21 mouse cellular contexts compared by ENCODE assay signal in the genomic region with DNA sequence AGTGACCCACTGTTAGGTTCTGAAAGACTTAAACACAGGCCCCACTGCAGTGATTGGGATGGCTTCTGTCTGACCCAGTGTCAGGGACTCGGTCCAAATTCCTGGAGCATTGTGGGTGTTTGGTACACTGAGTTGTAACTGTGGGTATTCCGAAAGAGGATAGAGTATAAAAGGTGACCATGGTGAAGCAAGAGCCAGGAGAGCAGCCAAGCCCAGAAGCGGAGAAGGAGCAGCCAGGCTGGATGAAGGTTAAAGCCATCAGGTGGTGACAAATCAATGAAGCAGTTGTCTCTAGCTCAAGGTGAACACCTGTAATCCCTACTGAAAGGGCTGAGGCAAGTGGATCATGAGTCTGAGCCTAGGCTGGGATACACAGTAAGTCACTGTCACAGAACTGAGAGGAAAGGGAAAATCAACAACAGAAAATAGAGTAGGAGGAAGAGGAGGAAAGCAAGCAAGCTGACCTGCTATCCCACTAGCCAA.
"Had no signal": no experiment of that assay in that cellular context is flagged by ENCODE, and none has a peak within 500 bp of the region (broad histone marks: within the 10 kb centered on the region; RNA-seq: fewer than 3 reads in every experiment).

No protein-coding gene starts in this region.

- H3K9ac ChIP-seq: lung, embryonic 15.5 days; midbrain, embryonic 13.5 days; neural tube, embryonic 13.5 days; neural tube, embryonic 15.5 days had no signal

- H3K36me3 ChIP-seq: lung, embryonic 15.5 days; midbrain, embryonic 13.5 days; neural tube, embryonic 13.5 days; neural tube, embryonic 15.5 days had no signal

- H3K4me2 ChIP-seq: lung, embryonic 15.5 days; midbrain, embryonic 11.5 days; midbrain, embryonic 13.5 days; neural tube, embryonic 13.5 days; neural tube, embryonic 15.5 days had no signal

- DNase-seq: lung, adult 2 months; lung, postnatal 14 days; lung, postnatal 36 days; retina, postnatal 1 day; right cerebral cortex, adult 18-20 months; right cerebral cortex, postnatal 25 days; right cerebral cortex, postnatal 4 days; spleen, adult 18-20 months; thymus, adult 18-20 months; thymus, postnatal 14 days; thymus, postnatal 36 days had no signal

- ATAC-seq: lung, postnatal 0 days; midbrain, embryonic 13.5 days; midbrain, embryonic 16.5 days had no signal

- H3K4me3 ChIP-seq: lung, embryonic 15.5 days; megakaryocyte, embryonic 14.5 days; midbrain, embryonic 13.5 days; myocyte; neural tube, embryonic 13.5 days; neural tube, embryonic 15.5 days had no signal

- H3K27ac ChIP-seq: lung, embryonic 15.5 days; macrophage; midbrain, embryonic 13.5 days; neural tube, embryonic 13.5 days; neural tube, embryonic 15.5 days had no signal

- H3K27me3 ChIP-seq: lung, embryonic 15.5 days; midbrain, embryonic 13.5 days; neural tube, embryonic 13.5 days; neural tube, embryonic 15.5 days had no signal

- H3K4me1 ChIP-seq: lung, embryonic 15.5 days; megakaryocyte, embryonic 14.5 days; midbrain, embryonic 13.5 days; neural tube, embryonic 13.5 days; neural tube, embryonic 15.5 days had no signal

- H3K9me3 ChIP-seq: lung, embryonic 15.5 days; megakaryocyte, embryonic 14.5 days; midbrain, embryonic 13.5 days; neural tube, embryonic 13.5 days; neural tube, embryonic 15.5 days had no signal
